Mouse (Mus musculus): ENCODE measurements around the gene Ifi208. TPM values are rescaled to one million over a fixed set of nuclear protein-coding genes. Genes with fewer than 3 reads are reported as not detected.

Ifi208 gene
- total and polyA plus RNA-seq, 3 experiments = 0.04 to 0.31 (median 0.13) TPM

DNA sequence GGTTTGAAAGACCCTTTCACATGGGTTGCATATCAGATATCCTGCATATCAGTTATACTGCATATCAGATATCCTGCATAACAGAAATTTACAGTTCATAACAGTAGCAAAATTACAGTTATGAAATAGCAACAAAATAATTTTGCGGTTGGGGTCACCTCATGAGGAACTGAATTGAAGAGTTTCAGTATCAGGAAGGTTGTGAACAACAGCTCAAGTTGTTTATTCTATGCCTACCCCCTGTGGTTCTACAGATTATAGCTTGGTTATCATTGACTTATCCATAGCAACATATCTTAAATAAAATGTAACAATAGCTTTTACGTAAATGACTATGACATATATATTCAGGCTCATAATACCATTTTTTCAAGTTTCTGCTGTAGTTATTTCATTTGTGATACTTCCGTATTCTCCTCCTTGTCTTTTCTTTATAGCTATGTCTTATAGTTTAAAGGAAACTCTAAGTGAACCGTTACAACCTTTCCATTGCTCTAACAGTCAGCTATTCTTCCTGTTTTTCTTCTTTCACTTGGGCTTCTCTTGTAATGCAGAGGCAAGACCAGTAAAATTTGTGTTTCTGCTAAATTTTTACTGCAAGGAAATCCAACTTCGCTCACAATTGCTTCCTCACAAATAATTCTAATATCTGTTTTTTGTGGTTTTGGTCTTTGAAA is 39.4 kb upstream of the Ifi208 start:
- no peak for DNase-seq (ENCODE audit: extremely low read depth)

DNA sequence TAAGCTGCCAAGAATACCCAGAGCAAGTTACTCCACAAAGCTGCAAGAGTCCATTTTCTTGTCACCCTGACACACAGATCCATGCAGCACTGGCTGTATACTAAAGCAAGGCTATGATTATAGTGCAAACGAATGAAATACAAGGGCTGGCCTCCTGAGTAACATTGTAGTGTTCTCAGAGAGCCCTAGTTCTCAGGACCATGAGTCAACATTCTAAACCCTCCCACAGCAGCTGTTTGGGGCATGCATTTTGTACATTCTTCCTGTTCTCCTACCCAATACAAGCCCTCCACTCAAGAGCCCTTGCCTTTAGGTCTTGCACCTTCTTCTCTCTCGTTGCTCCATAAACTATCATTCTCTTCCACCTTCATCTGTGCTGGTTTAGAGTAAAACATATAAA is 28.1 kb upstream of the Ifi208 start:
- no peak overlapping the region for H3K9ac ChIP-seq (ENCODE audit: insufficient read depth, low read depth)
- H3K4me2 ChIP-seq (ENCODE audit: insufficient read depth, low read depth, poor library complexity, severe bottlenecking) = no peak overlapping the region
- dilution Hi-C loops (cut with MboI; ENCODE audit: extremely low pct_ligation_motif_present, extremely low pct_unique_long_range_greater_than_20kb, low sequenced_read_pairs) = no loop called here
- H3K27me3 ChIP-seq (replicated peaks) = no peaks in the 10 kb centered on the region
- DNase-seq (ENCODE audit: extremely low read depth) = no peak
- in situ Hi-C loops (cut with MboI; ENCODE audit: low pct_ligation_motif_present, low pct_unique_long_range_greater_than_20kb, low sequenced_read_pairs) = no loop called here
- no peaks in the 10 kb centered on the region for H3K9me3 ChIP-seq (replicated peaks; ENCODE audit: low read length)
- no peak overlapping the region for H3K4me3 ChIP-seq (replicated peaks in 1 of 3; ENCODE audit: low read depth in 2 of 3, low read length in 2 of 3, poor library complexity in 1 of 3)
- no peaks in the 10 kb centered on the region for H3K36me3 ChIP-seq (replicated peaks in 1 of 2; ENCODE audit: control insufficient read depth in 1 of 2, insufficient read depth in 1 of 2, low read length in 1 of 2)
- no peaks in the 10 kb centered on the region for H3K4me1 ChIP-seq (ENCODE audit: control insufficient read depth in 1 of 2, insufficient read depth in 2 of 2)
- no peaks in the 10 kb centered on the region for H3K79me2 ChIP-seq (replicated peaks; ENCODE audit: control insufficient read depth, extremely low read depth, insufficient read depth, poor library complexity, severe bottlenecking)
- no peak for TF ChIP-seq EP300 (IDR thresholded peaks at IDR 0.05; ENCODE audit: low read length)
- TF ChIP-seq NELFE (IDR thresholded peaks at IDR 0.05; ENCODE audit: low read depth, low read length) = no peak
- TF ChIP-seq ZMIZ1 (IDR thresholded peaks at IDR 0.05; ENCODE audit: low read depth, low read length) = no peak
- TF ChIP-seq MEF2A (IDR thresholded peaks at IDR 0.05; ENCODE audit: borderline replicate concordance, low read depth, low read length) = no peak
- no peak for TF ChIP-seq ETS1 (conservative IDR thresholded peaks at IDR 0.05; ENCODE audit: low read depth, low read length)
- no peak for TF ChIP-seq IRF4 (IDR thresholded peaks at IDR 0.05; ENCODE audit: low read depth, low read length)
- no peak for TF ChIP-seq HCFC1 (IDR thresholded peaks at IDR 0.05; ENCODE audit: low read depth, low read length)
- TF ChIP-seq ELF1 (IDR thresholded peaks at IDR 0.05; ENCODE audit: low read depth, low read length) = no peak
- TF ChIP-seq RAD21 (IDR thresholded peaks at IDR 0.05; ENCODE audit: low read depth, low read length) = no peak
- no peak for TF ChIP-seq ZKSCAN1 (IDR thresholded peaks at IDR 0.05; ENCODE audit: borderline replicate concordance, low read depth, low read length)
- TF ChIP-seq MAX (IDR thresholded peaks at IDR 0.05; ENCODE audit: low read length) = no peak
- TF ChIP-seq MAFK (IDR thresholded peaks at IDR 0.05; ENCODE audit: insufficient replicate concordance, low read length) = no peak
- no peak for TF ChIP-seq TBP (conservative IDR thresholded peaks at IDR 0.05; ENCODE audit: low read depth, low read length)
- TF ChIP-seq MXI1 (IDR thresholded peaks at IDR 0.05; ENCODE audit: low read depth, low read length) = no peak
- TF ChIP-seq CHD2 (IDR thresholded peaks at IDR 0.05; ENCODE audit: low read length) = no peak
- no peak for TF ChIP-seq USF2 (conservative IDR thresholded peaks at IDR 0.05; ENCODE audit: low read depth, low read length)
- no peak for TF ChIP-seq USF1 (IDR thresholded peaks at IDR 0.05; ENCODE audit: low read depth, low read length)
- no peak for TF ChIP-seq JUND (conservative IDR thresholded peaks at IDR 0.05; ENCODE audit: low read depth, low read length)
- H3K27ac ChIP-seq (ENCODE audit: insufficient read depth, low read depth) = no peak overlapping the region

More for the DNA sequence above, 39.4 kb upstream of the Ifi208 start:
- no peak overlapping the region for H3K27ac ChIP-seq (ENCODE audit: insufficient read depth, low read depth)
- no peak overlapping the region for H3K9ac ChIP-seq (ENCODE audit: insufficient read depth, low read depth)
- H3K4me1 ChIP-seq (ENCODE audit: control insufficient read depth in 1 of 2, insufficient read depth in 2 of 2) = no peaks in the 10 kb centered on the region
- dilution Hi-C loops (cut with MboI; ENCODE audit: extremely low pct_ligation_motif_present, extremely low pct_unique_long_range_greater_than_20kb, low sequenced_read_pairs) = no loop called here
- TF ChIP-seq MAFK (IDR thresholded peaks at IDR 0.05; ENCODE audit: insufficient replicate concordance, low read length) (no peak), ELF1 (IDR thresholded peaks at IDR 0.05; ENCODE audit: low read depth, low read length) (no peak), JUND (conservative IDR thresholded peaks at IDR 0.05; ENCODE audit: low read depth, low read length) (no peak)
- peaks cover 0 to under 1% of the 10 kb centered on the region in 2 experiments for H3K36me3 ChIP-seq (replicated peaks in 1 of 2; ENCODE audit: control insufficient read depth in 1 of 2, insufficient read depth in 1 of 2, low read length in 1 of 2)
- no peak overlapping the region for H3K4me3 ChIP-seq (replicated peaks in 1 of 3; ENCODE audit: low read depth in 2 of 3, low read length in 2 of 3, poor library complexity in 1 of 3)
- H3K4me2 ChIP-seq (ENCODE audit: insufficient read depth, low read depth, poor library complexity, severe bottlenecking) = no peak overlapping the region
- no peaks in the 10 kb centered on the region for H3K79me2 ChIP-seq (replicated peaks; ENCODE audit: control insufficient read depth, extremely low read depth, insufficient read depth, poor library complexity, severe bottlenecking)
- H3K9me3 ChIP-seq (replicated peaks; ENCODE audit: low read length) = no peaks in the 10 kb centered on the region
- H3K27me3 ChIP-seq (replicated peaks) = no peaks in the 10 kb centered on the region
- in situ Hi-C loops (cut with MboI; ENCODE audit: low pct_ligation_motif_present, low pct_unique_long_range_greater_than_20kb, low sequenced_read_pairs) = no loop called here
